Mouse (Mus musculus): ENCODE results near the gene Tars.

Tars gene

GRCm38 (mm10) chr15:11399356-11400067 is at the start of gene Tars:
Tars (minus strand) TSS chr15:11399665.
- DNase-seq (ENCODE audit: low read depth, low spot score): peak; percentile 100

- no peak for DNase-seq (ENCODE audit: low read depth, low spot score)
Measured at GRCm38 (mm10) chr15:11437361-11437760, 37.9 kb upstream of the Tars start.

GRCm38 (mm10) chr15:11436709-11437280 is 37.3 kb upstream of the Tars start:
- no peak for DNase-seq (ENCODE audit: low read depth, low spot score)

GRCm38 (mm10) chr15:11426899-11427298 is 27.4 kb upstream of the Tars start:
- DNase-seq (ENCODE audit: low read depth, low spot score): no peak

- DNase-seq (ENCODE audit: low read depth, low spot score): no peak
Measured at GRCm38 (mm10) chr15:11413484-11413883, 14.0 kb upstream of the Tars start.

GRCm38 (mm10) chr15:11412542-11412941 is 13.1 kb upstream of the Tars start:
- DNase-seq (ENCODE audit: low read depth, low spot score): no peak

- no peak for DNase-seq (ENCODE audit: low read depth, low spot score)
Measured at GRCm38 (mm10) chr15:11411846-11412245, 12.4 kb upstream of the Tars start.

- DNase-seq (ENCODE audit: low read depth, low spot score): peak; percentile 95
Measured at GRCm38 (mm10) chr15:11408155-11408826, 8.8 kb upstream of the Tars start.

GRCm38 (mm10) chr15:11407381-11407780 is 7.9 kb upstream of the Tars start:
- peak; percentile 93 for DNase-seq (ENCODE audit: low read depth, low spot score)

- peak; percentile 33 for DNase-seq (ENCODE audit: low read depth, low spot score)
Measured at GRCm38 (mm10) chr15:11406769-11407168, 7.3 kb upstream of the Tars start.

- peak; percentile 31 for DNase-seq (ENCODE audit: low read depth, low spot score)
Measured at GRCm38 (mm10) chr15:11398676-11399350, 652 bp downstream of the Tars start.

- peak; percentile 78 for DNase-seq (ENCODE audit: low read depth, low spot score)
Measured at GRCm38 (mm10) chr15:11396421-11396820, 3.0 kb downstream of the Tars start.

- DNase-seq (ENCODE audit: low read depth, low spot score): no peak
Measured at GRCm38 (mm10) chr15:11392903-11393302, 6.6 kb downstream of the Tars start.

GRCm38 (mm10) chr15:11383796-11384195 is 15.7 kb downstream of the Tars start:
- no peak for DNase-seq (ENCODE audit: low read depth, low spot score)

- peak; percentile 32 for DNase-seq (ENCODE audit: low read depth, low spot score)
Measured at GRCm38 (mm10) chr15:11382585-11382984, 16.9 kb downstream of the Tars start.

GRCm38 (mm10) chr15:11380616-11381015 is 18.8 kb downstream of the Tars start:
- no peak for DNase-seq (ENCODE audit: low read depth, low spot score)

GRCm38 (mm10) chr15:11380087-11380530 is 19.4 kb downstream of the Tars start:
- peak; percentile 72 for DNase-seq (ENCODE audit: low read depth, low spot score)

GRCm38 (mm10) chr15:11379431-11380086 is 19.9 kb downstream of the Tars start:
- DNase-seq (ENCODE audit: low read depth, low spot score): no peak

GRCm38 (mm10) chr15:11370477-11371085 is 28.9 kb downstream of the Tars start:
- DNase-seq (ENCODE audit: low read depth, low spot score): peak; percentile 81

GRCm38 (mm10) chr15:11369572-11369971 is 29.9 kb downstream of the Tars start:
- DNase-seq (ENCODE audit: low read depth, low spot score): no peak

- no peak for DNase-seq (ENCODE audit: low read depth, low spot score)
Measured at GRCm38 (mm10) chr15:11364795-11365194, 34.7 kb downstream of the Tars start.
